Mouse (Mus musculus) forebrain, embryonic 13.5 days (tissue): ENCODE data around the gene Ubxn7. TPM values are rescaled to one million over a fixed set of nuclear protein-coding genes. Genes with fewer than 3 reads are reported as not detected.
"Not testable (repeated sequence)": the region's sequence is repeated elsewhere in the genome, so short reads cannot be mapped to it uniquely, and the experiment has no call there.

Experiments
- ATAC-seq: fragments of 200-750 bp; cut with Nextera tagmentation; 2 replicates; pipeline ENCODE4 v1.8.0; 2017
- H3K27ac ChIP-seq: fragments of 300-500 bp; sonication (generic); 2 replicates; pipeline ENCODE4 v1.5.1; 2015; ENCODE audit warnings: inconsistent platforms, mild to moderate bottlenecking, moderate library complexity
- H3K27me3 ChIP-seq: fragments of 300-500 bp; sonication (generic); 2 replicates; pipeline ENCODE4 v1.6.1; 2015; ENCODE audit warnings: mild to moderate bottlenecking, inconsistent platforms
- H3K36me3 ChIP-seq: fragments of 300-500 bp; sonication (generic); 2 replicates; pipeline ENCODE4 v1.6.1; 2015; ENCODE audit warnings: mild to moderate bottlenecking, inconsistent platforms; ENCODE audit not compliant: poor library complexity, severe bottlenecking
- H3K4me1 ChIP-seq: fragments of 300-500 bp; sonication (generic); 2 replicates; pipeline ENCODE4 v1.6.1; 2015; ENCODE audit warnings: inconsistent platforms
- H3K4me2 ChIP-seq: fragments of 300-500 bp; sonication (generic); 2 replicates; pipeline ENCODE4 v1.6.1; 2015; ENCODE audit warnings: inconsistent platforms, mild to moderate bottlenecking, moderate library complexity
- H3K4me3 ChIP-seq: fragments of 300-500 bp; sonication (generic); 2 replicates; pipeline ENCODE4 v1.5.1; 2015; ENCODE audit warnings: mild to moderate bottlenecking, inconsistent platforms
- H3K9ac ChIP-seq: fragments of 300-500 bp; sonication (generic); 2 replicates; pipeline ENCODE4 v1.6.1; 2015; ENCODE audit warnings: mild to moderate bottlenecking, inconsistent platforms
- H3K9me3 ChIP-seq: fragments of 300-500 bp; sonication (generic); replicated peaks from 2 replicates; pipeline ENCODE4 v1.6.1; 2016; ENCODE audit warnings: inconsistent platforms
- WGBS: fragments of 180-500 bp; shearing (Covaris S2); methylation state at CpG from one replicate; pipeline ENCODE4 v1.1.7; 2015; 5-methylcytosine and 5-hydroxymethylcytosine counted together
- polyA plus RNA-seq: library from polyadenylated mRNA; unstranded; fragments of >200 nt; fragmentation: Nextera tagmentation; extraction: Ambion mirVana; gene quantifications from 2 replicates; pipeline ENCODE4 v1.2.1, GENCODE M21; 2015

Ubxn7 gene
- polyA plus RNA-seq: 29.9 and 32.0 TPM in 2 replicates

DNA sequence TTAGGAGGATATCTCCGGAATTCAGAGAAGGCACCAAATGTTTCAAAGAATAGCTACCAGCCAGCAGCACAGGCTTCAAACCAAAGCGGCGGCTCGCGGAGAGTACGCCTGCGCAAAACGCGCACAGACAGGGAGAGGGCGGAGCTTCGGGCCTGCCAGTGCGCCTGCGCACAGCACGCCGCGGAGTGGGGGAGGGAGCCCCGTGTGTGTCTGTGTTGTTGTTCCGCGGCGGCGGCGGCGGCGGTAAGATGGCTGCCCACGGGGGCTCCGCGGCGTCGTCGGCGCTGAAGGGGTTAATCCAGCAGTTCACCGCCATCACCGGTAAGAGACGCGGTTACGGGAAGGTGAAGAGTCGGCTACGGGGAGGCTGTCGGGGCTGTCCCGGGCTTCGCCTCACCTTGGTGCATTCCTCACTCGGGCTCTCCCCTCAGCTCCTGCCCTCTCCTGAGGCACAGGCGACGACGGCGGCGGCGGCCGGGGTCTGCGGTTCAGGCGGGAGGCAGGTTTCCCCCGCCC lies at the start of gene Ubxn7:
Gene Ubxn7 (plus strand): TSS at position 218 of the 516 bp plus-strand sequence.
- ATAC-seq: peak; percentile 98
- WGBS: under 1% methylated on average over 42 of the region's 52 CpGs
- Histone ChIP-seq H3K9ac (peak within 1 kb of the TSS; percentile 98), H3K27me3 (no peaks in the 10 kb centered on the region), H3K9me3 (no peaks in the 10 kb centered on the region), H3K4me1 (peaks cover 19% of the 10 kb centered on the region), H3K4me2 (peak within 1 kb of the TSS; percentile 70), H3K36me3 (no peaks in the 10 kb centered on the region), H3K4me3 (peak within 1 kb of the TSS; percentile 99), H3K27ac (peak within 1 kb of the TSS; percentile 94)

DNA sequence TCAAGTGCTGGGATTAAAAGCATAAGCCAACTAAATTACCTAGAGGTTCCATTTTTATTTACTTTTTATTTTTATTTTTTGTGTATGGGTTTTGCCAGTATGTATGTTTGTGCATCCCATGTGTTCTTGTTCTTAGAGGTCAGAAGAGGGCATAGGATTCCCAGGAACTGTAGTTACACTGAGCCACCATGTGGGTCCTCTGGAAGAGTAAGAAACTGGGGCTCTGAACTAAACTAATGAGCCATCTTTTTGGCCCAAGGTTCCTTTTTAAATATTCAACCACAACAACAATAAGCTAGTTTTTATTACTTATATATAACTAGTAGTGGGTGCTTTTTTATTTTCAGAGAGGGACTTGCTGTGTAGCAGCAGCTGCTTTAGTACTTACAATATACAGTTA lies 49.4 kb upstream of the Ubxn7 start:
- H3K4me3 ChIP-seq: no peak overlapping the region
- H3K4me1 ChIP-seq: peaks cover 33% of the 10 kb centered on the region
- H3K27ac ChIP-seq: no peak overlapping the region
- H3K9ac ChIP-seq: no peak overlapping the region
- H3K4me2 ChIP-seq: no peak overlapping the region
- H3K27me3 ChIP-seq: no peaks in the 10 kb centered on the region
- no peaks in the 10 kb centered on the region for H3K9me3 ChIP-seq
- ATAC-seq: no peak
- H3K36me3 ChIP-seq: peaks cover 61% of the 10 kb centered on the region

DNA sequence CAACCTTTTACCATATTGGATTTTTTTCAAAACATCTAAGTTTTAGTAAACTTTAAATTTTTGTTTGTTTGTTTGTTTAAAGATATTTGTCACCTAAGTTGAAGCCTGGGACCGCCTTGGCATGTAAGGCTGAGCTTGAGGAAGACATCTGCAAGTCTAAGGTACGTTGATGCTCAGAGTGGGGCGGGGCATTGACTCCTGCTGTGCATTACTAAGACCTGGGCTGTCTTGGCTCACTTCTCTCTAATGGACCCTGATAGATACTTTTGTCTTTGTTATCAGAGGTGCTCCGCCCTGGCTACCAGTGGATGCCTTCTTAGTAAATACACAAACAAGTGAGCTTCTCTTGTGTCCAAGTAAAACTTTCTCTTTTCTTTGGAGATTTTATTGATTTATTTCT lies 40.2 kb upstream of the Ubxn7 start:
- ATAC-seq: no peak
- Histone ChIP-seq H3K27ac (no peak overlapping the region), H3K4me2 (no peak overlapping the region), H3K4me1 (no peaks in the 10 kb centered on the region), H3K27me3 (no peaks in the 10 kb centered on the region), H3K36me3 (peaks cover 63% of the 10 kb centered on the region), H3K9me3 (no peaks in the 10 kb centered on the region), H3K9ac (no peak overlapping the region), H3K4me3 (no peak overlapping the region)
- WGBS: 92% methylated on average over 4 of the region's 4 CpGs

DNA sequence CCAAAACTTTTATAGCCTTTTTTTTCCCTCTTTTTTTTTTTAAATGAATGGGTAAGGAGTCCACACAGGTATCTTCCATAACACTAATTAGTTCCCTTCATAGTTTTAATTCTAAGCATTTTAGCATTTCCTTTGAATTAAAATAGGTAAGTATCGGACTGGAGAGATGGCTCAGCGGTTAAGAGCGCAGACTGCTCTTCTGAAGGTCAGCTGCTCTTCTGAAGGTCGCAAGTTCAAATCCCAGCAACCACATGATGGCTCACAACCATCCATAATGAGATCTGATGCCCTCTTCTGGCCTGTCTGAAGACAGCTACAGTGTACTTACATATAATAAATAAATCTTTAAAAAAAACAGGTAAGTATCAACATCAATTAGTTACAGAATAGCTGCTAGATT lies 32.4 kb upstream of the Ubxn7 start:
- ATAC-seq, H3K27me3 ChIP-seq, H3K4me2 ChIP-seq, H3K27ac ChIP-seq, H3K4me1 ChIP-seq, H3K9ac ChIP-seq, H3K4me3 ChIP-seq, H3K9me3 ChIP-seq: not testable (repeated sequence)
- peaks cover 59% of the 10 kb centered on the region for H3K36me3 ChIP-seq
- WGBS: 96% methylated on average over 4 of the region's 4 CpGs

DNA sequence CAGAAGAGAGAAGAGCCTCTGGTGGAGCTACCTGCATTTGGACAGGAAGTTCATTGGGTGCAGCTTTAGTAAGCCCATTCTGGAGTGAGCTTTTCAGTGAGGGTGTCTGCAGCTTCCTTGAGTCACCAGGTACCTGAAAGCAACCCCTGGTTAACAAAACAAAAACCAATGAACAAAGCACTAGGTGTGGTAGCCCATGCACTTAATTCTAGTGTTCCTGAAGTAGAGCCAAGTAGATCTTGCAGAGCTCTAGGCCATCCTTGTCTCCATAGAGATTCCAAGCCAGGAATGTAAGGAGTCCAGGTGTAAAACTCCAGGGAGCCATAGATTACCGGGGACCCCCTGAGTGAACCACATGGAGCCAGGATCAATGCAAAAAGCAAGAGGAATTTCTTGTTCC lies 29.0 kb upstream of the Ubxn7 start:
- Histone ChIP-seq H3K4me2 (no peak overlapping the region), H3K9me3 (no peaks in the 10 kb centered on the region), H3K36me3 (peaks cover 36% of the 10 kb centered on the region), H3K9ac (no peak overlapping the region), H3K4me1 (no peaks in the 10 kb centered on the region), H3K27ac (no peak overlapping the region), H3K4me3 (no peak overlapping the region), H3K27me3 (no peaks in the 10 kb centered on the region)
- WGBS: 44% methylated on average over 1 of the region's 1 CpGs
- ATAC-seq: no peak

DNA sequence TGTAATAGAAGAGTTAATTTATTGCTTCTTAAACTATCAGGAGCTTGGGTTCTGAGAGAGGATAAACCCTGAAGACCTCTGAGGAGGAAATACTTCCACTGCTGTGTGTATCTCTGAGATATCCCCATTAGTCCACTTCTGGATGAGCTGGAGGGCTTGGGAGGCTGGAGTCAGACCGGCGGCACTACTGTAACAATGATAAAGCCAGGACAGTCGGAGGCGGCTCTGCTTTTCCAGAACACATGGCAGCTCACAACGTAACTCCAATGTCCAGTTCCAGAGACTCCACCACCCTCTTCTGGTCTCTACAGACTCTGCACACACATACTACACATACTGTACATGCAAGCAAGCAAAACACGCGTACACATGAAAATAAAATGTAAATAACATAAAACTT lies 28.2 kb upstream of the Ubxn7 start:
- no peak for ATAC-seq
- H3K4me1 ChIP-seq: no peaks in the 10 kb centered on the region
- H3K27ac ChIP-seq: no peak overlapping the region
- no peak overlapping the region for H3K9ac ChIP-seq
- H3K27me3 ChIP-seq: no peaks in the 10 kb centered on the region
- no peak overlapping the region for H3K4me3 ChIP-seq
- H3K36me3 ChIP-seq: peaks cover 28% of the 10 kb centered on the region
- H3K9me3 ChIP-seq: no peaks in the 10 kb centered on the region
- H3K4me2 ChIP-seq: no peak overlapping the region
- WGBS: 93% methylated on average over 7 of the region's 7 CpGs

DNA sequence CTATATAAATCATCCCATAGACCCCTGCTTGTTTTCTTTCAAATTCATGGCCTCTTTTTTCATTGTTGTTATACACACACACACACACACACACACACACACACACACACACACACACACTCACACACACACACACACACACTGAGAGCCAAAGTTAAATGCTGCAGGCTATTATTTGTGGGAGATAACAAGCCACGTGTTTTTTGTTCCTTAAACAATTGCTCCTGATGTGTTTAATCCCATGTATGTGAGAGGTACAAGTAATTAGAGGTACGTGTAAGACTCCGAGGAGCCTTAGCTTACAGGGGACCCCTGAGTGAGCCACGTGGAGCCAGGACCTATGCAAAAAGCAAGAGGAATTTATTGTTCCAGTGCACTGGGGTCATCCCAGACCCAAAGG lies 20.1 kb upstream of the Ubxn7 start:
- Histone ChIP-seq H3K4me2 (no peak overlapping the region), H3K27ac (no peak overlapping the region), H3K4me3 (no peak overlapping the region), H3K9ac (no peak overlapping the region), H3K36me3 (no peaks in the 10 kb centered on the region), H3K27me3 (no peaks in the 10 kb centered on the region), H3K9me3 (no peaks in the 10 kb centered on the region), H3K4me1 (no peaks in the 10 kb centered on the region)
- ATAC-seq: no peak
- WGBS: 51% methylated on average over 4 of the region's 4 CpGs

DNA sequence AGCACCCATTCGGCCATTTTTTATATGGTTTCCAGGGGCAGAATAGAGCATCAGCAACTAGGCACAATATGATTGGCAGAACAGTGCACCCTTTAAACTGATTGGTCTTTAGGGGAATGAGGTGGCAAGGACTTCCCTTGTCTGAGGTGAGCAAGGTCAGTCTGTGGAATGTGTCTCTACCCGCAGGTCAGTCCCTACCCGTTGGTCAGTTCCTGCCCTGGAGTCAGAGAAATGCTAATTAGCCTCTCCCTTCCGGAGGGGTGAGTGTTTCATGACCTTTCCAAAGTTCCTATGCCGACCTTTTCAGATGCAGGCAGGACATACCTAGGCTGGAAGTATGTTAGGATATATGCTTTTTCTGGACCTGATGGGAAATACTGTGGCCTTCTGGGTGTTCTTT lies 19.7 kb upstream of the Ubxn7 start:
- Histone ChIP-seq H3K9me3 (no peaks in the 10 kb centered on the region), H3K36me3 (no peaks in the 10 kb centered on the region), H3K9ac (no peak overlapping the region), H3K27ac (no peak overlapping the region), H3K4me1 (no peaks in the 10 kb centered on the region), H3K27me3 (no peaks in the 10 kb centered on the region), H3K4me3 (no peak overlapping the region), H3K4me2 (no peak overlapping the region)
- ATAC-seq: no peak
- 61% methylated on average over 5 of the region's 5 CpGs for WGBS

DNA sequence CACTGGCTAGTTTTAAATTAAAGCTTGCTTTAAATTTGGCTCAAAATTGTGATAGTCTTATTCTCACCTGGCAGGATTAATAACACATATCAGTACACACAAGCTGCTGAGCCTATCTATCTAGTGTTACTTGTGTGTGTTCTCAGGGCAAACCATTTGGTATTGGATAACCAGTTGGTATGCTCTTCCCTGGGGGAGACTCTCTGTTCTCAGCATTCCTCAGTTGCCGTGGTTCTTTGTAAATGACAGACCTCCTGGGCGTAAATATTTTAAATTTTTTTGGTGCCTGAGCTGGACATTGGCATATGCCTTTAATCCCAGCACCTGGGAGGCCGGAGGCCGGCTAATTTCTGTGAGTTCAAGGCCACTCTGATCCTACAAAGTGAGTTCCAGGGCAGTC lies 19.2 kb upstream of the Ubxn7 start:
- no peak overlapping the region for H3K4me3 ChIP-seq
- no peaks in the 10 kb centered on the region for H3K27me3 ChIP-seq
- no peaks in the 10 kb centered on the region for H3K4me1 ChIP-seq
- 77% methylated on average over 4 of the region's 4 CpGs for WGBS
- no peaks in the 10 kb centered on the region for H3K36me3 ChIP-seq
- no peaks in the 10 kb centered on the region for H3K9me3 ChIP-seq
- H3K27ac ChIP-seq: no peak overlapping the region
- H3K9ac ChIP-seq: no peak overlapping the region
- H3K4me2 ChIP-seq: no peak overlapping the region
- no peak for ATAC-seq

DNA sequence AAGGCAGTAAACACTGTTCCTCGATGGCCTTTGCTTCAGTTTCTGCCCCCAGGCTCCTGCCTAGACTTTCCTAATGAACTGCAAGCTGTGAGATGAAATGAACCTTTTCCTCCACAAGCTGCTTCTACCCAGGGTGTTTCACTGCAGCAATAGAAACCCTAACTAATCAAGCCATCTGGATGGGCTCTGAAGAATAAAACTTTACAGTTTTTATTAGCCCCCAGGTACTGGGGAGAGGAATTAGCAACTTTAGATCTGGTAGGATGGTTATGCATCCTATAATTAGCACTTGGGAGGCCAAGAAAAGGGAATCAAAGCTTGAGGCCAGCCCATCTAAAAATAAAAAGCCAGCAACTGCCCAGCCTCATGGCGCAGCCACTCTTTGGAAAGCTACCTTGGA lies 15.5 kb upstream of the Ubxn7 start:
- no peak for ATAC-seq
- WGBS: 81% methylated on average over 2 of the region's 2 CpGs
- H3K27ac ChIP-seq: no peak overlapping the region
- no peaks in the 10 kb centered on the region for H3K9me3 ChIP-seq
- H3K4me1 ChIP-seq: no peaks in the 10 kb centered on the region
- no peaks in the 10 kb centered on the region for H3K36me3 ChIP-seq
- H3K27me3 ChIP-seq: no peaks in the 10 kb centered on the region
- no peak overlapping the region for H3K9ac ChIP-seq
- no peak overlapping the region for H3K4me3 ChIP-seq
- no peak overlapping the region for H3K4me2 ChIP-seq

DNA sequence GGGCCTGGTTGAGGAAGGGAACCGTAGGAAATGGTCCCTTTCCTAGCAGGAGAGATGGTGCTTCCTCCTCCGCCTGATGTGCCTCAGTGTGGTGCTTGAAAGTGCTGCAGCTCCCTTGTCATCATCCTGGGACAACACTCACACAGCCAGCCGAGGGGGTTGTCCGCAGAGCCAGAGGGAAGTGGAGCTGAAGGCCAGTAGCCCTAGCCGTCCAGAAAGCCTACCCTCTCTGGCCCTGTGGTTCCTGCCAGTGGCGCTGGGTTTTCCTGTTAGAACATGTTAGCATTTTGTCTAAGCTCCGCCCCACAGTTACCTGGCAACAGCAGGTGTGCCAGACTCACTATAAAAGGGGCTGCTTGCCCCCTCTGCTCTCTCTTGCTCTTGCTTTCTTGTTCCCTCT lies 8.1 kb upstream of the Ubxn7 start:
- no peaks in the 10 kb centered on the region for H3K27me3 ChIP-seq
- no peak overlapping the region for H3K9ac ChIP-seq
- no peak overlapping the region for H3K4me3 ChIP-seq
- H3K4me2 ChIP-seq: no peak overlapping the region
- no peaks in the 10 kb centered on the region for H3K9me3 ChIP-seq
- 47% methylated on average over 7 of the region's 7 CpGs for WGBS
- ATAC-seq: no peak
- no peaks in the 10 kb centered on the region for H3K36me3 ChIP-seq
- H3K27ac ChIP-seq: no peak overlapping the region
- no peaks in the 10 kb centered on the region for H3K4me1 ChIP-seq

DNA sequence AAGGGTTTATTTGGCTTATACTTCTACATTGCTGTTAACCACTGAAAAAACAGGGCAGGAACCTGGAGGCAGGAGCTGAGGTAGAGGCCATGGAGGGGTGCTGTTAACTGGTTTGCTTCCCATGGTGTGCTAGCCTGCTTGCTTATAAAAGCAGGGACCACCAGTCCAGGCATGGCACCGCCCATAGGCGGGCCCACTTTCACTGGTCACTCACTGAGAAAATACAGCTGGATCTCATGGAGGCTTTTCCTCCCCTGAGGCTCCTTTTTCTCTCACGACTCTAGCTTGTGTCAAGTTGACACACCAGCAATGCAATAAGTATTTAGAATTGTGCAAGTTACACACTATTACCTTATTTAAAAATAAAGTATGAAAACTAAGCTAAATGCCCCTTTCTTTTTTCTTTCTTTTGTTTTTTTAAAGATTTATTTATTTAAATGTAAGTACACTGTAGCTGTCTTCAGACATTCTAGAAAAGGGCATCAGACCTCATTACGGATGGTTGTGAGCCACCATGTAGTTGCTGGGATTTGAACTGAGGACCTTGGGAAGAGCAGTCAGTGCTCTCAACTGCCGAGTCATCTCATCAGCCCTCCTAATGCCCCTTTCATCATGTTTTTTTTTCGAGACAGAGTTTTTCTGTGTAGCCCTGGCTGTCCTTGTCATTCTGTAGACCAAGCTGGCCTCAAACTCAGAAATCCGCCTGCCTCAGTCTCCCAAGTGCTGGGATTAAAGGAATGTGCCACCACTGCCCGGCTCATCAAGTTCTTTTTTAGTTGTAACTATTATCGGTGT lies 984 bp upstream of the Ubxn7 start:
- Histone ChIP-seq H3K4me2 (peak overlapping the region; percentile 70), H3K9ac (peak overlapping the region; percentile 98), H3K4me3 (peak overlapping the region; percentile 99), H3K9me3 (no peaks in the 10 kb centered on the region), H3K27ac (no peak overlapping the region), H3K27me3 (no peaks in the 10 kb centered on the region), H3K36me3 (no peaks in the 10 kb centered on the region), H3K4me1 (peaks cover 19% of the 10 kb centered on the region)
- WGBS: 56% methylated on average over 9 of the region's 9 CpGs
- no peak for ATAC-seq
